Mouse (Mus musculus): ENCODE results near the gene C130026I21Rik. TPM values are rescaled to one million over a fixed set of nuclear protein-coding genes. Genes with fewer than 3 reads are reported as not detected.

Gene C130026I21Rik
- polyA plus RNA-seq, 1 experiment = 0.21 TPM

GRCm38 (mm10) chr1:84952456-84953181, 317.7 kb downstream of the C130026I21Rik start:
- DNase-seq (ENCODE audit: low read depth) = no peak
- TF ChIP-seq POLR2A (IDR thresholded peaks at IDR 0.05; ENCODE audit: borderline replicate concordance, extremely low read depth, insufficient read depth, insufficient read length, poor library complexity, severe bottlenecking) = no peak
- TF ChIP-seq CTCF (IDR thresholded peaks at IDR 0.05; ENCODE audit: borderline replicate concordance, extremely low read depth, insufficient read depth, insufficient read length) = no peak

DNA sequence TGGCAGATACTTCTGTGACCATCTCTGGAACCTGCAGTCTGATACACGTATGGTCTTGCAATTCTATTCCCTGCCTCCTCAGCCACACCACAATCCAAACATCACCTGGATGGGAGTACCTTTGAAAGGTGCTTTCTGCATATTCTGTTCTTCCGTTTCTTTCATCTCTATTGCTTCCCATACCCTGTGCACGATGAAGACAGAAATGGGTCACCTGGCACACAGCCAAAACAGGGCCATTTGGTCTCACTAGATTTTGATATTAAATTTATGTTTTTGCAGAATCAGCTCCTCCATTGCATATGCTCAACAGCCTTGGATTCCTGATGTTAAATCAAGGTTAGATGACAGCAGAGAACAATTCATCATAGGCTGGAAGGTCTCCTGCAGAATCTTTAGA, 318.8 kb downstream of the C130026I21Rik start:
- TF ChIP-seq CTCF (IDR thresholded peaks at IDR 0.05; ENCODE audit: borderline replicate concordance, extremely low read depth, insufficient read depth, insufficient read length) = no peak
- no peak for TF ChIP-seq POLR2A (IDR thresholded peaks at IDR 0.05; ENCODE audit: borderline replicate concordance, extremely low read depth, insufficient read depth, insufficient read length, poor library complexity, severe bottlenecking)
- DNase-seq (ENCODE audit: low read depth) = no peak

DNA sequence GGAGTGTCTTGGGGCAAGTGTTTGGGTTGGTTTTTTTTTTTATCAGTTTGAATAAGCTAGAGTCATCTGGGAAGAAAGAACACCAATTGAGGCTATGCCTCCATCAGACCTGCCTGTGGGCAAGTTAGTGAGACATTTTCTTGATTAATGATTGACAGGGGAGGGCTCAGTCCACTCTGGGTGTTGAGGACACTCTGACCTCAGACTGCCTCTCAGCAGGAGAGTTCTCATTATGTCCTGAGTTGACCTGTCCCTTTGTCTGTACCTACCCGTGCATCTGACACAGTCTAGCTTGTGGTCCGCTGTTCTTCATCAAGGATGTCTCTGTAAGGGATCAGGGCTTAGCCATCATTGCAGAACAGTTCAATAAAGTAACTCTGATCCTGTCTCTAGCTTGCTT, 323.0 kb downstream of the C130026I21Rik start:
- no peak for DNase-seq (ENCODE audit: low read depth)
- TF ChIP-seq POLR2A (IDR thresholded peaks at IDR 0.05; ENCODE audit: borderline replicate concordance, extremely low read depth, insufficient read depth, insufficient read length, poor library complexity, severe bottlenecking) (no peak), CTCF (IDR thresholded peaks at IDR 0.05; ENCODE audit: borderline replicate concordance, extremely low read depth, insufficient read depth, insufficient read length) (no peak)

GRCm38 (mm10) chr1:84945950-84946349, 324.4 kb downstream of the C130026I21Rik start:
- TF ChIP-seq CTCF (IDR thresholded peaks at IDR 0.05; ENCODE audit: borderline replicate concordance, extremely low read depth, insufficient read depth, insufficient read length) (no peak), POLR2A (IDR thresholded peaks at IDR 0.05; ENCODE audit: borderline replicate concordance, extremely low read depth, insufficient read depth, insufficient read length, poor library complexity, severe bottlenecking) (no peak)
- no peak for DNase-seq (ENCODE audit: low read depth)

- TF ChIP-seq POLR2A (IDR thresholded peaks at IDR 0.05; ENCODE audit: borderline replicate concordance, extremely low read depth, insufficient read depth, insufficient read length, poor library complexity, severe bottlenecking) (no peak), CTCF (IDR thresholded peaks at IDR 0.05; ENCODE audit: borderline replicate concordance, extremely low read depth, insufficient read depth, insufficient read length) (no peak)
- no peak for DNase-seq (ENCODE audit: low read depth)
Measured at GRCm38 (mm10) chr1:84943549-84943948, 326.8 kb downstream of the C130026I21Rik start.

Other genes with a start within 250 kb of the C130026I21Rik start
- not detected in 2 replicates for gene Gm10553, start 170.4 kb downstream of the C130026I21Rik start, polyA plus RNA-seq (2012; rRNA removed)
- not detected in 2 replicates for gene A530032D15Rik, start 160.7 kb downstream of the C130026I21Rik start, polyA plus RNA-seq (2012; rRNA removed)